Mouse (Mus musculus) thymus, postnatal 4 days (tissue): ENCODE measurements around the gene Asic3.
A peak's percentile ranks its signal among the peaks of the same experiment; 100 is the strongest.

Source experiments
- DNase-seq: peaks from one replicate; pipeline ENCODE4 v3.0.0; 2021

Asic3 gene

DNA sequence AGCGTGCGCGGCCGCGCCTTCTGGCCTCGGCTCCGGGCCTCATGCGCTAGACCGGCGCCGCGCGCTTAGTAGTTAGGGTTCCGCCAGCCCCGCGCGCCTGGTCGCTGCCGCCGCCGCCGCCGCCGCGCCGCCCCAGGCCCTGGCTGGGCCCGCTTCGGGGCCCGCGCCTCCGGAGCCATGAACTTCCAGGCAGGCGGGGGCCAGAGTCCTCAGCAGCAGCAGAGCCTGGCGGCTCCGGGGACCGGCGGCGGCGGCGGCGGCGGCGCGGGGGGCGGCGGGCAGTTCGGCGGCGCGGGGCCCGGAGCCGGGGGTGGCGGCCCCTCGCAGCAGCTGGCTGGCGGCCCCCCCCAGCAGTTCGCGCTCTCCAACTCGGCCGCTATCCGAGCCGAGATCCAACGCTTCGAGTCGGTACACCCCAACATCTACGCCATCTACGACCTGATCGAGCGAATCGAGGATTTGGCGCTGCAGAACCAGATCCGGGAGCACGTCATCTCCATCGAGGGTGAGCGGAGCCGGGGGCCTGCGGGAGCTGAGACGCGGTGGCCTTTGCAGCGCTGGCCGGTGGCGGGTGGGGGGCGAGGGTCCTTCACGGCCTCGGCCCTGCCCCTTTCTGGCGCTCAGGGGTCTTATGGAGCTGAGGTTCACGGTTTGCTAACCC is 39.0 kb downstream of the Asic3 start, which contains the start of gene Agap3:
Agap3 (plus strand) TSS at position 148 of the 661 bp plus-strand sequence.
- peak; percentile 67 for DNase-seq

DNA sequence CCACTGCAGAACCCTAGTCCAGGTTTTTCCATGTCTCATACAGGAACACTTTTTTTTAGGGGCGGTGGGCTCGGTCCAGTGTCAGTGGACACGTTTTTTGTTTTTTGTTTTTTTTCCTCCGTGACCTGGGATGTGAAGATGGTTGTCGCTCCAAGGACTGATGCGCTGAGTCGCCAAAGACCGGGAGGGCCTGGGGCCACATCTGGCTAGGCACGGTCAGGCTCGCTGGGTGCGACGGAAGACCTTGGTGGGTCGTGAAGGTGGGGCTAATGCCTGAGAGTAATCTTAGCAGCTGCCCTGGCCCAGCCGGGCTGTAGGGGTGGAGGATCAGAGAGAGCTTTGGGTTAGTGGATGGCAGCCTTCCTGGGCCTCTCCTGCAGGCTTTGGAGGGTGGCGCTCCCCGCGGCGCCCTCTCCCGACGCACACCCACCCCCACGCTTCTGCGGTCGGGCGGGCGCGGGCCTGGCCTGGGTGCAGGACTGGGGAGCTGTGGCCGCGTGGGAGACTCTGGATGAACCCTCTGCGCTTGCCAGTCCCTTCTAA is 39.6 kb downstream of the Asic3 start:
- peak; percentile 58 for DNase-seq

DNA sequence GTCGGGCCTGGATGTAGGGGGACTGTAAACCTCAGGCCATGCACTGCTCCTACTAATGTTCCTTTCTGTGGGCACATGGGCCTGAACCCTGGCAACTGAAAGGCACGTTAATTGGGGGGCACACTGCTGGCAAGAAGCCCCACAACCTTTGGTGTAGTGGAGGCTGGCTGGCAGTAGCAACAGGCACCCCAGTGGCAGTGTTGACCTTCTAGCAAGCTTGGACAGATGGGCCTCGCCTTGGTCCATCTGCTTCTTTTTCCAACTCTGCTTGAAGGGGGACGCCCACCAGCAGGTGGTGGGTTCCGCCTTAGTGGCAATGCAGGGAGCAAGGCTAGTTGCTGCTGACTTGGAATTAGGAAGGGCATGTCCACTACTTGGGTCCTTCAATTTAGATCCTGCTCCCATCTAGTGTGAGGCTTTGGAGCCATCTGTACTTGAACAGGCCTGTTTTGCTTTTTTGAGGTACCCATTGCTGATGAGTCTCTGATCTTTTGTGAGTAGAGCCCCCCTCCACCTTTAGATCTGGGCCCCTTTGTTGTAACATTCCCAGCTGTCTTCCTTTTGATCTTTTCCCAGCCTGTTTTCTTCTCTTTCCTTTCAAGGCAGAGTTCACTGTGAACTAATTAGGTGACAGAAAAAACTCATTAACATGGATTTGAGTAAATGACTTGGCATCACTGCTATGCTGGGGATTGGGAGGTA is 40.2 kb downstream of the Asic3 start:
- DNase-seq: no peak

DNA sequence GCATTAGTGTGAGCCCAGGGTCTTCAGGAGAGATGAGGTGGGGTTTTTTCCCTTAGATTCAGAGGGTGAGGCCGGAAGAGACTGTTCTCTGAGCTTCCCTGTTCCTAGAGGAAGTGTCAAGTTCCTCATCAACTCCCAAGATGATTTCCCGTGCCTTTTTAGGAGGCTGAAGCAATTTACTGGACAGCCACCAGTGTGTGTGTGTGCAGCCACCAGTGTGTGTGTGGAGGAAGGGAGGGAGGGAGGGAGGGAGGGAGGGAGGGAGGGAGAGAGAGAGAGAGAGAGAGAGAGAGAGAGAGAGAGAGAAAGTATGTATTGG is 40.8 kb downstream of the Asic3 start:
- DNase-seq: no peak

DNA sequence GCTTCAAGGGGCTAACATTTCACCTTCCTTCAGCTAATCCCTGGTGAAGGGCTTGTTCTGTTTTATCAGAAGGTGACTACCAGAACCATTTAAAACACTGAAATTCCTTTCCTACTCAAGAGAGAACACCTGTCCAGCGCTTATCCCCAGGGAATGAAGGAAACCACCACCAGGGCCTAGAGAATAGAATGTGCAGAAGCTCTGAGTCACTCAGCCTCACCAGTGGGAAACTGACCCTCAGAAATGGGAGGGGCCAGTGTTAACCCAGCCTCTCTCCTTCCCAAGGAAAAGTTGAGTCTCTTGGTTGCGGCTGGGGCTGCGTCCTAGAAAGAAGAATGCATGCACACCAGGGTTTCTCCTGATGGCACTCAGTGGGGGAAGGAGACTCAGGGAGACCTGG is 41.9 kb downstream of the Asic3 start:
- no peak for DNase-seq

DNA sequence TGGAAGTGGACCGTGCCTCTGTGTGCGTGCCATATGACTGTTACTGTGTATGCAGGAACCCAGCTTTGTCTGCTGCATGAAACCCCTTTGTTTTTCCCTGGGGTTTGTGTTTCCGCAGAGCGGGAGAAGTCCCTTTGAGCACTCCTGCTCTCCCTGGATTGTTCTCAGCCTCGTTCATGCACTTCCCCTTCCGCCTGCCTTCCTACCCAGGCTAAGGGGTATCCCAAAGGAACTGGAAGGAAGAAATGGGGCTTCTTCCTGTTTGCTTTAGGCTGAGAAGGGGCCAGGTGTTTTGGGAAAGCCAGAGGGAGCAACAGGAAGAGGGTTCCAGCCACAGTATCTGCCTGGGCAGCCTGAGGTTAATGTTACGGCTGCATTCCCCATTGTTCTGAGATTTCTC is 42.4 kb downstream of the Asic3 start:
- DNase-seq: no peak

DNA sequence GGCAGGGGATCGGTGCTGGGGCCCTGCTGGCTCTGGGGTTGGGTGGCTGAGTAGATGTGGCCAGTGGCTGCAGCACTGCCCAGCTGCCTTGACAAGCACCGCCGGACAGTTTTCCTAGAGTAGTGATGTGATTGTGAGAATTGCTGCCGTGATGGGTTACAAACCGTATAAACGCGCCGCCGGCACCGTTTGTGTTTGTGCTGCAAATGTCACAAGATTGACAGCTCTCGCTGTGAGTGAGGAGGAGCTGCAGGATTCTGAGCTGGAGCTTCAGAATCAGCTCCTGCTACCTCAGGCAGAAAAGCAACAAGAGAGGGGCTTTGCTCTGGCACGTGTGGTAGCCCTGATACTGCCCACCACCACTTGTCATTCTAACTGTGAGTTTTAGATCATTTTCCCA is 53.6 kb downstream of the Asic3 start:
- no peak for DNase-seq
